Mouse (Mus musculus): Measurements from ENCODE around the gene Fam71e2. TPM values are rescaled to one million over a fixed set of nuclear protein-coding genes. Genes with fewer than 3 reads are reported as not detected.

Gene Fam71e2
- total RNA-seq (2023): not detected in 2 replicates

GRCm38 (mm10) chr7:4771202-4771601 is at the start of gene Fam71e2:
TSS of gene Fam71e2 (minus strand) at chr7:4771302.

DNA sequence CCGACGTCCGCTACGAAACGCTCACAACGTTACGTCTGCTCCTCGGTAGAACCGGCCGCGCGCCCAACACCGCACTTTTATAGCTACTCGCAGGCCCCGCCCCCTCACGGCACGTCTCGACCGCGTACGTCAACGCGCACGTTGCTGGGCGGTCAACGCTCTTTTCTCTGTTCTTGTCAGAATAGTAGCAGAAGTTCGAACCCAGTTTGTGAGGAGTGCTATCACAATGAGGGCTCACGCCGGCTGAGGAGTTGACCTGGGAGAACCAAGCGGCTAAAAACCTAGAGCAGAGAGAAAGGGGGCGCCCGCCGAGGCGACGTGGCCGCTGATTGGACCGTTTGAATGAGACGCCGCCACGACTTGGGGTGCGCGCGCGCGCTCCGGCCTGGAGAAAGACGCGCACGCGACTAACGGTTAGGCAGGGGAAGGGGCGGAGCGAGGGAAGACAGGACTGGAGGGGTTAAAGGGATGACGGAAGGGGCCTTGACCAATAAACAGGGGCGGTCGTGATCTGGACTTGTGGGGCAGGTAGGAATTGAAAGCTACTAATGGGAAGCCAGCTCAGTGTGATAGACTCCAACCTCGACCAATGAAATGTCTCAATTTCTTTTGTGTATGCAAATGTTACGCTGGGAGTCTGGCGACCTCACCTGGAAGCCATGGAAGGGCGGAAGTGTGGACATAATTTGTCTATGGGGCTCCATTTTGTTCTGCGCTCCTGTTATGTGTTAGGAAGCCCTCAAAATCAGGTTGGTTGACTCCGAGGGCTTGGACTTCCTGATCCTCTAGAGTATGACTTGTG is 41.4 kb upstream of the Fam71e2 start, which contains the start of gene Ube2s:
TSS of gene Ube2s (minus strand) at position 288 of the 802 bp plus-strand sequence.

DNA sequence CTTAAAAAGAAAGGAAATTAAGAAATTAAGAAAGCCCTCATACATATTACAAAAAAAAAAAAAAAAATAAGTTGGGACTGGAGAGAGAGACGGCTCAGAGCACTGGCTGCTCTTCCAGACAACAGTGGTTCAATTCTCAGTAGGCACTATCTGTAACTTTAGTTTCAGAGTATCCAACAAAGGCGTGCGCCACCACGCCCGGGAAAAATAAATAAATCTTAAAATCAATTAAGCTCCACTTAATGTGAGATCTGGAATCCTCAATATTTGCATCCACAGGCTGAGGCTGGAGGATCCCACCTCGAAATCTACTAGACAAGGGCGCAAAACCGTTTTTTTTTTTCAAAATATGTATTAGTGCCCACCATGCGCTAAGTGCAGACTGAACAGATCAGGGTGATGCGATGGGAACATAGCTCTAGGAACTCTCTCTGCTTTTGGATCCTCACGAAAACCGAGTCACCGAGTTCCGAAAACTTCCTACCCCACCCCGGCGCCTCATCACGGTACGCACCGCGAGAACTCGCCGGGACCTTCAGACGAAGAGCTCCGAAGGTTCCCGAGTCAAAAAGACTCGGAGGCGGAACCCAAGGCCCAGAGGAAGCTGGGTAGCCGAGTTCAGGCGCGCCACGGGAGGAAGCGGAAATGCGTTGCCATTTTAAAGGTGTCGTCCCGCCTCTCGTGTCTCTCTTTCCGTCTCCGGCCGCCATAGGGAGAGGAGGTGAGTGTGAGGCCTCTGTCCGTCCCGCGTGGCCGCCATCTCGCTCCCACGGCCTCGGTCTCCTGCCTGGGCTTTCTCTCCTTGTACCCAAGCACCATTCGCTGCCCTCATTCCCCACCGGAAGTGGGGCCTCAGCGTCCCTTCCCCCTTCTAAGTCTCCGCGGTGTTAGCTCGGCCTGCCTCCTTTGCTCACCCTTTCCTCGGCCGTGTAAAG is 21.4 kb upstream of the Fam71e2 start, which contains the start of gene Rpl28:
TSS of gene Rpl28 (plus strand) at position 597 of the 935 bp plus-strand sequence.

GRCm38 (mm10) chr7:4789436-4789935 is 18.4 kb upstream of the Fam71e2 start, which contains the start of gene Tmem238:
TSS of gene Tmem238 (minus strand) at chr7:4789656.

DNA sequence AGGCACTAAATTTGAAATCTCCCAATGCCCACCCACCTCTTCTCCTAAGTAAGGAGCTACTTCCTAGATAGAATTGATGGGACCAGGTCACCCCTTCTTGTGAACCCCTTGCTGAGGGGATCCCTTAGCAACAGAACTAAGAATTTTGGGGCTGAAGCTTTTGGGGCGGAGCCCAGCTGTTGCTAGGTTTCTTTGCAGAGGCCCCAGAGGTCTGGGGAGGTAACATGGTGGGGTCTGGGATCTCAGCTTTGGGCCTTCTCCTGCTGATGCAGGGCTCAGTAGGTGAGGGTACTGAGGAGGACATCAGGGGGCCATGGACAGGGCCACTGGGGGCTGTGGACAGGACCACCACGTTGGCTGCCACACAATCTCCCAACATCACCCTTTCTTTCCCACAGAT is 11.7 kb upstream of the Fam71e2 start, which contains the start of the genes Il11 and Tmem190:
TSS of gene Il11 (minus strand) at position 101 of the 400 bp plus-strand sequence.
TSS of gene Tmem190 (plus strand) at position 179 of the 400 bp plus-strand sequence.

DNA sequence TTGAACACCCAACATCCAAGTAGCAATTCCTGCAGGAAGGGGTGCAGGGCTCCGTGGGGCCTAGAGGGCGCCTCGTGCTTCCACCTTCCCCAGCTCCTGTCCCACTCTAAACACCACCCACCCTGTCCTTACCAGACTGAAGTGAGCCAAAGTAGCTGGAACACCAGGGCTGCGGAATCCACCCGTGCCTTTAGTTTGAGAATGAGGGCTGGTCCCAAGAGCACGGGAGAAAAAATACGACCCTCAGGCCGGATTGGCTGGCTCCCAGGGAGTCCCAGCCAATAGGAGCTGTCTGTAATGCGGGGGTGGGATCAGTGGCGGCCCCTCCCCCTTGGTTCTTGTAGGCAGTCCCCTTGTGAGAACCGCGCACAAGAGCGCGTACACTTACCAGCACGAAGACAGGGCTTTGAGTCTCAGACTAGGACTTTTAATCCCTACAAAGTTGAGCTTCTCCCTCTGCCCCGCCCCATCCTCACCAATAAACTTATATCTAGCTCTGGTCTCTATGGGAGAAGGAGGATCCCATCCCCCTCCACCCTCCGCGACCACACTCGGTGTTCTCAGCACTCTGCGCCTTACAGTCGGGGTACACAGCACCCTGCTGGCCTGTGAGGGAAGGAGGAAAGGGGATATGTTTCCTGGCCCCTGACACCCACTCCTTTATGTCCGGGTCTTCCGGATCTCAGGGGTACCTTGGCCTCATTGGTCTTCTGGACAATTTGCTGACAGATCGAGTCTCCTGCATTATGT is 18.1 kb downstream of the Fam71e2 start, which contains the start of gene Cox6b2:
TSS of gene Cox6b2 (minus strand) at position 274 of the 750 bp plus-strand sequence.

GRCm38 (mm10) chr7:4739544-4740275 is 31.4 kb downstream of the Fam71e2 start, which contains the start of gene Kmt5c:
TSS of gene Kmt5c (plus strand) at chr7:4740115.

DNA sequence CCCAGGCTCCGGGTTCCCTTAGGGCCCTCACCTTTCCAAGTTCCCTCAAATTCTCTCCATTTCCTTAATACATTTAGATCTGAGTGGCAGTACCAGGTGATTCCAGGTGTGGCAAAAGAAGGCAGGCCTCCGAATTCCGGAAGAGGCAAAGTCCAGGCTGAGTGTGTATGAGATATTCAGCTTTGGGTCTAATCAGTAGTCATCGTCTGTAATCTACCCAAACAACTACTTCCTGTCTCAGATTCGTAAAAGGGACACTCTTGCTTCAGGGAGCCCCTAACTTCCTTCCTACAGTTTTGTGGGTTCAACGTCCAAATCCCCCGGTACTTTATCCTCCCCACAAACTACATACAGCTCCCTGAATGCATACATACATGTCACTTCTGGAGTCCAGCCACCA is 45.9 kb downstream of the Fam71e2 start, which contains the start of gene Tmem150b:
TSS of gene Tmem150b (minus strand) at position 81 of the 400 bp plus-strand sequence.

Other genes starting within 250 kb of the Fam71e2 start
- 1.1 TPM in 1 of 2 replicates, not detected in the other for gene Tnni3, start 247.1 kb downstream of the Fam71e2 start, total RNA-seq (2023)
- gene Dnaaf3, start 238.8 kb downstream of the Fam71e2 start, total RNA-seq (2023): 0.23 and 0.28 TPM in 2 replicates
- not detected in 2 replicates for gene Syt5, start 223.8 kb downstream of the Fam71e2 start, total RNA-seq (2023)
- gene Ptprh, start 167.3 kb downstream of the Fam71e2 start, total RNA-seq (2023): 0.18 TPM in 1 of 2 replicates, not detected in the other
- gene Tmem86b, start 139.9 kb downstream of the Fam71e2 start, total RNA-seq (2023): 19.8 and 28.6 TPM in 2 replicates
- 161 and 201 TPM in 2 replicates for gene Ppp6r1, start 112.3 kb downstream of the Fam71e2 start, total RNA-seq (2023)
- gene Hspbp1, start 86.2 kb downstream of the Fam71e2 start, total RNA-seq (2023): 14.1 and 21.6 TPM in 2 replicates
- gene Brsk1, start 80.7 kb downstream of the Fam71e2 start, total RNA-seq (2023): not detected in 2 replicates
- gene Tmem150b, start 46.1 kb downstream of the Fam71e2 start, total RNA-seq (2023): 8.8 and 12.9 TPM in 2 replicates
- 70.4 and 103 TPM in 2 replicates for gene Kmt5c, start 31.2 kb downstream of the Fam71e2 start, total RNA-seq (2023)
- 11.2 and 13.4 TPM in 2 replicates for gene Cox6b2, start 18.2 kb downstream of the Fam71e2 start, total RNA-seq (2023)
- not detected in 2 replicates for gene Il11, start 11.6 kb upstream of the Fam71e2 start, total RNA-seq (2023)
- gene Tmem190, start 11.6 kb upstream of the Fam71e2 start, total RNA-seq (2023): not detected in 2 replicates
- gene Tmem238, start 18.4 kb upstream of the Fam71e2 start, total RNA-seq (2023): 0.95 and 2.3 TPM in 2 replicates
- gene Rpl28, start 21.6 kb upstream of the Fam71e2 start, total RNA-seq (2023): 636 and 649 TPM in 2 replicates
- gene Ube2s, start 41.3 kb upstream of the Fam71e2 start, total RNA-seq (2023): 188 and 216 TPM in 2 replicates
- 1.0 TPM in 1 of 2 replicates, not detected in the other for gene Shisa7, start 73.4 kb upstream of the Fam71e2 start, total RNA-seq (2023)
- 4.1 and 4.4 TPM in 2 replicates for gene Isoc2b, start 99.0 kb upstream of the Fam71e2 start, total RNA-seq (2023)
- 6.0 and 6.2 TPM in 2 replicates for gene Isoc2a, start 105.9 kb upstream of the Fam71e2 start, total RNA-seq (2023)
- not detected in 2 replicates for gene Gm36210, start 135.2 kb upstream of the Fam71e2 start, total RNA-seq (2023)
- 13.2 and 16.2 TPM in 2 replicates for gene Zfp628, start 143.9 kb upstream of the Fam71e2 start, total RNA-seq (2023)
- gene Nat14, start 150.7 kb upstream of the Fam71e2 start, total RNA-seq (2023): 1.7 and 1.9 TPM in 2 replicates
- gene Ssc5d, start 154.5 kb upstream of the Fam71e2 start, total RNA-seq (2023): 0.44 TPM in 1 of 2 replicates, not detected in the other
- not detected in 2 replicates for gene Sbk2, start 193.1 kb upstream of the Fam71e2 start, total RNA-seq (2023)
- gene Sbk3, start 199.9 kb upstream of the Fam71e2 start, total RNA-seq (2023): not detected in 2 replicates
- 3.4 and 6.0 TPM in 2 replicates for gene Zfp579, start 224.9 kb upstream of the Fam71e2 start, total RNA-seq (2023)
- 11.9 and 12.6 TPM in 2 replicates for gene Zfp524, start 243.1 kb upstream of the Fam71e2 start, total RNA-seq (2023)
- 26.5 and 31.4 TPM in 2 replicates for gene Fiz1, start 243.4 kb upstream of the Fam71e2 start, total RNA-seq (2023)
- not detected in 2 replicates for gene Gm44973, start 244.2 kb upstream of the Fam71e2 start, total RNA-seq (2023)
- 38.0 and 47.1 TPM in 2 replicates for gene Zfp865, start 249.1 kb upstream of the Fam71e2 start, total RNA-seq (2023)
- gene Ccdc106, start 249.3 kb upstream of the Fam71e2 start, total RNA-seq (2023): 0.29 and 0.98 TPM in 2 replicates

Measured in neutrophil, adult 65 days (primary cell).